Mouse (Mus musculus) mouse embryonic stem cell (cell line): ENCODE results near the gene 1700011L22Rik.

Experiments
- in situ Hi-C, 2 experiments: fragments of 300-500 bp; cut with MboI; formaldehyde crosslinking; loops; 1 replicate in 1 of 2; 3 replicates in 1 of 2; pipeline ENCODE4 v1.14.3; 2019 to 2020; ENCODE audit warnings: low sequenced_read_pairs in 2 of 2, low pct_unique_long_range_greater_than_20kb in 1 of 2, mixed read lengths in 1 of 2; ENCODE audit not compliant: unreplicated experiment in 1 of 2

The 1700011L22Rik gene

DNA sequence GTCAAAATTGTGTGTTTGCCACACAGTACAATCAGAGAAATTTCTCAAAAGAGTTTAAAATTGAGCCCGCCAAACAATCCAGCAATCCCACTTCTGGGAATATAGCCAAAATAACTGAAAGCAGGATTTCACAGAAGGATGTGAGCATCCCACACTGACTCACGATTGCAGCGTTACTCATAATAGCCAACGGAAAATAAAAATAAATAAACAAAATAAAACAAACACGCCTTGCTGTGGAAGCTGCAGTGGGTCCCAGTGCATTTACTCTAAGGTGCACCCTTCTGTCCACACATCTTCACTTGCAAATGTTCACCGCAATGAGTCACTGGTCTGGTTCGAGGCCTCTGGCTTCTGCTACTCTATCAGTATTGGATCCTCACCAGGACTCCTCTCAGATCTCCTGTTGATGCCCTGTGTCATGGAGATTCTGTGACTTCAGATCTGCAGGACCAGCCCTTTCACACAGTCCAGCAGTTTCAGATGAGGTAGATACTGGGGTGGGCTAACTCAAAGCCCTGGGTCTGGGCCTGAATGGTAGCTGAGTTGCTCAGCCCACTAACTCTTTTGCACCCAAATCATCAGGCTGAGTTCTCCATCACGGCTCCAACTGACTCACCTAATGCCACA is 7.8 kb upstream of the 1700011L22Rik start:
- in situ Hi-C loops, result no loop called here

DNA sequence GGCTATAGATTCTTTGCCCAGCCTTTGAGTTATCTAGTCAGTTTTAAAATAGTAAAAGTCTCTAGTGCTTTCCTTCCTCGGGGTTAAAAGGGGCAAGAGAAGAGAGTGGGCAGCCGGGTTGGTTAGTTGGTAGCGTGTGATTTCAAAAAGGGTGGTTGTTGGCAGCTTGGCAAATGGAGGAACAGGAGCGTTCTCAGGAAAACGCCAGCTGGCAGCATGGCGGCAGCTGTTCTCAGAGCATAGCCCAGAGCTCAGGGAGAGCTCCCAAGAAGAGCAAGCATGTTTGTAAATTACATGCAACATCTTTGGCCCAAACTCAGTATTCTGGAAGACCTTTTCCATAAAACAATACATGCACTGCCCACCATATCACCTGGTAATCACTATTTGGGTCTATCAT is 5.4 kb upstream of the 1700011L22Rik start:
- in situ Hi-C loops, result no loop called here

DNA sequence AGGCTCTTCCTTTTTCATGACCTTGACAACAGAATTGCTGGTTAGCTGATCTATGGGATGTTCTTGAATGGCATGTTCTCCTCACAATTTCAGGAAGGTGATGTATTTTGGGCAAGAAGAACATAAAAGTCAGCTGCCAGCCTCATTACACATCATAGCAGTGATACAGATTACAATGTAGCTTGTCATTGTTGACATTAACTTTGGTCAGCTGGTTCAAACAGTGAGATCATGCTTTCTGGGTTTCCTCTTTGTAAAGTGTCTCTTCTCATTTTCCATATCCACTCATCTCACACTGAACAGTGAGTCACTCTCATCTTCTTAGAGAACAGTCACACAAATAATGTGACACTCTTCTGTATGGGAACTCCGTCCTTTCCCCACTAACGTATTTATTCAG is 4.9 kb downstream of the 1700011L22Rik start:
- in situ Hi-C loops, result no loop called here

- in situ Hi-C loops, result no loop called here
Measured at GRCm38 (mm10) chr8:79239996-79240395, 8.4 kb downstream of the 1700011L22Rik start.

- in situ Hi-C loops, result no loop called here
Measured at GRCm38 (mm10) chr8:79239320-79239719, 9.1 kb downstream of the 1700011L22Rik start.

DNA sequence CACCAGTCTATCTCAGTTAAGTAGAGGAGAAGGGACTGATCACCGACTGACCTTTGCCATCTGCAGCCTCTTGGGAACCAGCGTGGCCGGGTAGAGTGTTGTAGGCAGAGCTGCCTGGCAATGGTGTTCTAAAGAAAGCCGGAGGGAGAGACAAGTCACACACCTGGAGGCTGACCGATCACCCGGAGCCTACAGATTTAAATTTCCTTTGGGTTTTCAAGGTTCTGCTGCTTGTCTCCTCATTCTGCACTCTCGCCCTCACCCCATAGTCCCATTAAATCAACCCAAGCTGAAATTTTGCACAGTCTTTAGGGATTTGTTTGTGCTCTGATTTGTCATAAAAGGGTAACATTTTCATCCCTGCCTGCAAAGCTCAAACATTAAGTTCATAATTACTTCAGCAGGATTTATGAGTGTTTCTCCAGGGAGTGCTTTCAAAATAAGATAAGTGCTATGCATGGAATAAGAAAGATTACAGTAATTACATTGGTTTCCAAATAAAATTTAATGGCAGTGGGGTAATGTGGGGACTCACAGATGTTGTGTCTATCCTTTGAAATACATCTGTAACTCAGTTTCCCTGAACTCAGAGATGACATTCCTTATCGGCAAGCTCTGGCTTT is 19.0 kb downstream of the 1700011L22Rik start:
- in situ Hi-C loops, result no loop called here

- in situ Hi-C loops, result no loop called here
Measured at GRCm38 (mm10) chr8:79227916-79228315, 20.5 kb downstream of the 1700011L22Rik start.

- in situ Hi-C loops, result no loop called here
Measured at GRCm38 (mm10) chr8:79227194-79227593, 21.2 kb downstream of the 1700011L22Rik start.

DNA sequence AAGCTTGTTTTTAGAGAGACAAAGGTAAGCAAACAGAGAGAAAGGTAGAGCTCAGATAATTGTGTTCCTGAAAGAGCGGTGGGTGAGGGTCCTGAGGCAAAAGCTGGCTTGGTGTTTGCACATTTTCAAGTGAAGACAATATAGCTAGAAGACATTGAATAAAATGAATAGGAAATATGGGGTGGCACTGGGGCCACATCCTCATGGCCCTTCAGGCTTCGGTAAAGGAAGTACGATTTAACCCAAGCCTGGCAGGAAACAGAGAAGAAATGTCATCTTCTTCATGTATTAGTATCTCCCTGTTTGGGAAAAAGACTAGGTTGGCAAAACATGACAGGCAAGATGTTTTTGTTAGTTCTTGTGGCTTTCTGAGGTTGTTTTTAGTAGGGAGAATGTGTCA is 22.3 kb downstream of the 1700011L22Rik start:
- in situ Hi-C loops, result no loop called here

GRCm38 (mm10) chr8:79225586-79225985 is 22.8 kb downstream of the 1700011L22Rik start:
- in situ Hi-C loops, result no loop called here

DNA sequence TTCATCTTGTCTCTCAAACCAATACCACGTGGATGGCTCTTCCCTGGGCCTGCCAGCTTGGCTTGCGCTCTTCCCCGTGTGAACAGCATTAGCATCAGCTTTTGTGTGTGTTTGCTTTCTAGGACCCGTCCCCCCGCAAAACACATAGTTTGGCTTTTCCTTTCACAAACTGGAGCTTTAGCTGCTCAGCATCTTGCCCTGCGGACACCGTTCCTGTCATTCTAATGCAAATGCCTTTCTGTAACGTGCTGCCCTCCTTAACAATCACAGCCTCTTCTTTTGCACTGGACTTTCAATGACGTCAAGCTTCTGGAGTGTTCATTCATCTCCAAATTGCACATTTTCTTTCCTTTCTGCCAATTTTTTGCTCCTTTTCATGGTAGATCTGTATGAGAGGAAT is 24.0 kb downstream of the 1700011L22Rik start:
- in situ Hi-C loops, result no loop called here

- in situ Hi-C loops, result no loop called here
Measured at GRCm38 (mm10) chr8:79222752-79223141, 25.6 kb downstream of the 1700011L22Rik start.

DNA sequence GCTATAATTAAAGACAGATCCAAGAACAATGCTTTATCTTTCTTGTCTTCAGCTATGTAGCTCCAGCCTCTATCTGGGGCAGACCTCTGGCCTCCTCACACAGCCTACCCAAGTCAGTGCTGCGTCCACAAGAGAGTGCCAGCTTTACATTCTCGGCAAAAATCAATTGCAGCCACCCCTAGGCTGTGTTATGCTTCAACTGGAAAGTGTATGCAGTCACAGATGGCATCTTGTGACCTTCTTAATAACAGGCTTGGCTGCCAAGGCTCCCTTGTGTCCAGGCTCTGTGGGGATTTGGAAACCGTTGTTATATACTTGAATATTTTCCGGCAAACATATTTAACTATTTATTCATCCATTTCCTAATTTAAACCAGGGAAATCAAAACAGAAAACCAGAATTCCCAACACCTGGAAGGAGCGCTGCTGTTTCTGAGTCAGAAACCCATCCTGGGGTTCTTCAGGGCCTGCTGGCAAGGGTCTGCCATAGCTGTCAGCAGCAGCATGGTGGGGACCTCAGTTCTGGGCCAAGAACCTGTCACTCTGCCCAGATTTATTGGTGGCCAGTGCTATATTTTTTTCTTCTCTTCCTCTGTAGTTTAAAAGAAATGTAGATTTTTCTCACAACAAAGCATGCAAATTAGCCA is 26.1 kb downstream of the 1700011L22Rik start:
- in situ Hi-C loops, result no loop called here

DNA sequence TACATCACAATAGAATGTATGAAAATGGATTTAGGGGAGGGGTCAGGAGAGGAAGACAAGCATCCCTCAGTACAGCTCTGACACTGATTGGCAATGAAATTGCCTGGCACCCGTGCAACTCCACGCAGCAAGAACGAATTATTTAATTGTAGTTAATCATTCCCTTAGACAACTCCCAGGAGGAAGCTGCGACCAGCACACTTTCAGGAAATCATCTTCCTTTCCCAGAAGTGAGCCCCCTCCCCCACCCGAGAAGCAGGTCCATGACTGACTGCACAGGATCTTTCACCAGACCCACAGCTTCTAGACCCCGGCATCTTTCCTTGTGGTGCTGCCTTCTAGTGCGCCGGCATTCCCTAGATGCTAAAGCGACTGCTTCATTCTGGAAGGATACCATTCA is 36.7 kb downstream of the 1700011L22Rik start:
- in situ Hi-C loops, result no loop called here

DNA sequence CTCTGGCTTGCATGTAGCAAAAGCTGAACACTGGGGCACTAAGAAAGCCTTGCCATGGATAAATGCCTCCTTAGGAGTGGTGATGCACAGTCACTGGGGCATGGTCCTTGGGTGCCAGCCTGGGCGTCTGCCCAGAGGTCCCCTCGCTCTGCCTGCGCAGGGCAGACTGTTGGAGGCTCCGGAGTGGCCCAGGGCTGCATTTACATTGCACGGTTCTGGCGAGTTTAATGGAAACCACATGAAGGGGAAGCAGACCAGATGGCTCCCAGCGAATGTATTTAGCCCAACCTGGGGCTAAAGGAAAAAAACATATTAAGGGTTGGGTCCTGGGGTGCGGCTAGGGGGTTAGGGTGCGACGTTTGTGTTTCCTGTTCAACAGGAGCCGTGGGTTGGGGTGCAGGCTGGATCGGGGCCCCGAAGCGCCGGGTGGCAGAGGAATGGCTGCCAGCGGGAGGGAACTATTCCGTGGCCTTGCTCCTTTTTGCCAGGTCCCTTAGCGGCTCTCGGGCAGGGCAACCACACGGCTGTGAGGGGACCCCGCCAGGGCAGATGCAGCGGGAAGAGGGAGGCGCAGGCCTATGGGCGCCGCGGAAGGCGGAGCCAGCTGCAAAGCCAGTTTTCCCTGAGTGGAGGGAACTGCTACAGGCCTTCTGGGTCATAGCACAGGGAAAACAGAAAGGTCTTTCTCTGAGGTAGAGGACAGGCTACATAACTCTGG is 38.6 kb downstream of the 1700011L22Rik start:
- in situ Hi-C loops, result no loop called here

GRCm38 (mm10) chr8:79208691-79209640 is 39.4 kb downstream of the 1700011L22Rik start:
- in situ Hi-C loops, result no loop called here

GRCm38 (mm10) chr8:79208181-79208580 is 40.2 kb downstream of the 1700011L22Rik start:
- in situ Hi-C loops, result no loop called here

DNA sequence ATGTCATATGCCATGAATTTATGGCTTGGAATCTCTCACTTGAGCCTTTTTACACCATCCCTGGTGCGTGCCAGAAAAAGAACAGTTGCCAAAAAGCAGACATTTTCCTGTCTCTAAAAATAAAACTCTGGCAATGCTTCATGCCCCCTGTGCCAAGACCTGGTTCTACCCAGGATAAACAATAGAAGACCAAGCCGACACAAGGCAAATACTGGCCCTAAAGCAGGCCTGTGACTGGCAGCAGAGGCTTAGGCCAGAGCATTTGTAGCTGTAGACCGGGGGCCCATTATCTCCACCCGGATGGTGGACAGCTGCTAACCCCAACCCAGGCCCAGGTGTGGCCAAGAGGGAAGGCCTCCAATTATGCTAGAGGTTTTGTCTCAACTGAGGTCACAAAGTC is 41.5 kb downstream of the 1700011L22Rik start:
- in situ Hi-C loops, result no loop called here
